Mouse (Mus musculus) limb, embryonic 14.5 days (tissue): ENCODE results near the gene Psmg3. TPM values are rescaled to one million over a fixed set of nuclear protein-coding genes. Genes with fewer than 3 reads are reported as not detected.
A peak's percentile ranks its signal among the peaks of the same experiment; 100 is the strongest.

Experiments
- ATAC-seq: fragments of 200-750 bp; cut with Nextera tagmentation; 2 replicates; pipeline ENCODE4 v1.8.0; 2017; ENCODE audit warnings: low read depth, moderate number of reproducible peaks, moderate TSS enrichment; ENCODE audit not compliant: low FRiP score
- DNase-seq: peaks from one replicate; pipeline ENCODE4 v3.0.0-alpha.2; 2015; ENCODE audit warnings: low spot score
- H3K27ac ChIP-seq: fragments of 300-500 bp; sonication (generic); replicated peaks from 2 replicates; pipeline ENCODE4 v1.5.1; 2014; ENCODE audit warnings: low read depth, mild to moderate bottlenecking, low read length, moderate library complexity, mixed read lengths
- H3K27me3 ChIP-seq: fragments of 300-500 bp; sonication (generic); 2 replicates; pipeline ENCODE4 v1.6.1; 2014; ENCODE audit warnings: low read length, mixed read lengths; ENCODE audit not compliant: control insufficient read depth, insufficient read depth
- H3K36me3 ChIP-seq: fragments of 300-500 bp; sonication (generic); 2 replicates; pipeline ENCODE4 v1.6.1; 2014; ENCODE audit warnings: mild to moderate bottlenecking, low read length, moderate library complexity, mixed read lengths; ENCODE audit not compliant: control insufficient read depth, insufficient read depth
- H3K4me1 ChIP-seq: fragments of 300-500 bp; sonication (generic); 2 replicates; pipeline ENCODE4 v1.6.1; 2014; ENCODE audit warnings: antibody characterized with exemption, low read length, mixed read lengths; ENCODE audit not compliant: control insufficient read depth, insufficient read depth
- H3K4me2 ChIP-seq: fragments of 300-500 bp; sonication (generic); replicated peaks from 2 replicates; pipeline ENCODE4 v1.6.1; 2014; ENCODE audit warnings: low read depth, mild to moderate bottlenecking, low read length, moderate library complexity; ENCODE audit not compliant: severe bottlenecking
- H3K4me3 ChIP-seq: fragments of 300-500 bp; sonication (generic); replicated peaks from 2 replicates; pipeline ENCODE4 v1.5.1; 2014; ENCODE audit warnings: low read length
- H3K9ac ChIP-seq: fragments of 300-500 bp; sonication (generic); 2 replicates; pipeline ENCODE4 v1.6.1; 2014; ENCODE audit warnings: mild to moderate bottlenecking, low read depth, low read length, moderate library complexity; ENCODE audit not compliant: severe bottlenecking
- H3K9me3 ChIP-seq: fragments of 300-500 bp; sonication (generic); 2 replicates; pipeline ENCODE4 v1.6.1; 2016; ENCODE audit warnings: low read length; ENCODE audit not compliant: control insufficient read depth
- POLR2A ChIP-seq: fragments of 200-500 bp; IDR thresholded peaks from 2 replicates; pipeline ENCODE4 v1.8.0; 2012; ENCODE audit warnings: inconsistent platforms, mild to moderate bottlenecking, moderate library complexity, borderline replicate concordance; ENCODE audit not compliant: insufficient read depth, insufficient read length; ENCODE audit errors: extremely low read depth
- WGBS: fragments of 180-500 bp; shearing (Covaris S2); extraction: QIAGEN DNeasy Blood & Tissue Kit; methylation state at CpG from one replicate; pipeline ENCODE4 v1.1.7; 2014; 5-methylcytosine and 5-hydroxymethylcytosine counted together
- polyA plus RNA-seq, 2 experiments: library from polyadenylated mRNA; depleted of rRNA in 1 of 2; stranded (reverse) in 1 of 2; unstranded in 1 of 2; fragments of >200 nt; fragmentation: Nextera tagmentation in 1 of 2; extraction: Ambion mirVana in 1 of 2; gene quantifications; 2 replicates each; pipeline versions ENCODE4 v1.2.1 to v1.2.3; 2012 to 2014

The Psmg3 gene
- polyA plus RNA-seq, 2 experiments = 51.8 to 69.0 TPM

DNA sequence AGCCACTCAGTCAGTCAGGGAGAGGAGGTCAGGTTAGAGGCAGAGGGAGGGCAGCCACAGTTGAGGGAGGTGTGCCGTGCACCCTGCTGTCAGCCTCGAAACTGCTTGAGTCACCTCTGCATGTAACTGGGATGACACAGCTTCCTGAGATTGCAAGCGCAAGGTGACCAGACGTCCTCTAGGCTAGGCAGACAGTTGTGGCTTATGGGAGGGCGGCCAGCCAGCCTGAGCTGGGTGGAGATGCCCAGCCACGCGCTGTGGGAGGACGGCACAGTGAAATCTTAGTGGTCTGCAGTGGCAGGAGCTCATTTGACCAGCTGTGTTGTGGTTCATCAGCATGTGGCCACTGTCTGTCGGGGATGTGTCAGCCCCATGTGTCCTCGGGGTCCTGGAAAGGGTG is 31.7 kb downstream of the Psmg3 start:
- no peaks in the 10 kb centered on the region for H3K27me3 ChIP-seq
- ATAC-seq = no peak
- H3K4me1 ChIP-seq = peaks cover 40% of the 10 kb centered on the region
- DNase-seq = no peak
- WGBS = 66% methylated on average over 10 of the region's 10 CpGs
- no peak for TF ChIP-seq POLR2A
- no peak overlapping the region for H3K4me3 ChIP-seq
- peaks cover 5% of the 10 kb centered on the region; the same call in 1 of the 2 replicates for H3K36me3 ChIP-seq
- H3K4me2 ChIP-seq = no peak overlapping the region
- no peak overlapping the region for H3K9ac ChIP-seq
- H3K27ac ChIP-seq = no peak overlapping the region
- H3K9me3 ChIP-seq = no peaks in the 10 kb centered on the region

- ATAC-seq (no peak), DNase-seq (no peak)
- H3K4me1 ChIP-seq = peaks cover 40% of the 10 kb centered on the region
- H3K4me2 ChIP-seq = no peak overlapping the region
- no peak overlapping the region for H3K9ac ChIP-seq
- no peak overlapping the region for H3K27ac ChIP-seq
- H3K9me3 ChIP-seq = no peaks in the 10 kb centered on the region
- no peaks in the 10 kb centered on the region for H3K36me3 ChIP-seq
- H3K4me3 ChIP-seq = no peak overlapping the region
- TF ChIP-seq POLR2A = no peak
- WGBS = 83% methylated on average over 5 of the region's 5 CpGs
- no peaks in the 10 kb centered on the region for H3K27me3 ChIP-seq
Measured at GRCm38 (mm10) chr5:139794137-139794536, 32.5 kb downstream of the Psmg3 start.

DNA sequence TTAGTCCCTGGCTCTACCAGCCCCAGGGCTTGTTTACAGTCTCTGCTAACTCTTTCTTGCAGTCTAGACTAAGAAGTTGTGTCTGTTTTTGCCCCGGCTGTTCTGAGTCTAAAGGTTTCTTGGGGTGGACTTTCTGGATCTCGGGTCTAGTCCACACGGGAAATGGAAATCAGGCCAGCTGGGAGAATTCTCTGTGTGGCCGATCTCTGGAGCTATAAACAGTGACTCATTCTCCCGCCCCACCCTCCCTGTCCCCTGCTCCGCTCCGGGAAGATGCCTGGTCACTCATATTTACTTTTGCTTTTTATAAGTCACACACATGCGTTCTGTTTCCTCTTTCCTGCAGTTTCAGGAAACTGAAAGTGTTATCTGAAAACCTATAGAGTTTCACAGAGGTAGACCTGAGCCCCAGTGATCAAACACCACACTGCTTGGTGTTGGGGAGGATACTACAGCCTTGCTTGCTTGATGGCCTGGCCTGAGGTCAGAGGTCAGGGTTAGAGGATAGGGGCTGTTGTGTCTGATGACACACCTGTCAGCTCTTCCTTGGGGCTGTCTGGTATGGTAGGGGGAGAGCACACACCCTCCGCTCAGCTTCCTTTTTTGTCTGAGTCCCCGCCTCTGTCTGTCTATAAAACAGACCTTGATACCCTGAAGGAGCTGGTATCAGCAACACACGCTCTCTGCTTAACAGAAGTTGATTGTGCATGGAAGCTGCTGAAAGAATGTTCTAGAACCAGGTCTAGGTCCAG is 33.2 kb downstream of the Psmg3 start:
- no peak overlapping the region for H3K27ac ChIP-seq
- DNase-seq = no peak

GRCm38 (mm10) chr5:139792966-139793337 is 33.7 kb downstream of the Psmg3 start:
- Histone ChIP-seq H3K4me1 (peaks cover 32% of the 10 kb centered on the region), H3K4me3 (no peak overlapping the region), H3K4me2 (peak overlapping the region; percentile 100; the same call in 1 of the 2 replicates), H3K9me3 (no peaks in the 10 kb centered on the region), H3K9ac (no peak overlapping the region), H3K36me3 (no peaks in the 10 kb centered on the region), H3K27ac (no peak overlapping the region), H3K27me3 (no peaks in the 10 kb centered on the region)
- DNase-seq (no peak), ATAC-seq (no peak)
- no peak for TF ChIP-seq POLR2A
- 57% methylated on average over 3 of the region's 3 CpGs for WGBS

More for the DNA sequence above, 33.2 kb downstream of the Psmg3 start:
- H3K4me1 ChIP-seq = peaks cover 38% of the 10 kb centered on the region
- H3K27me3 ChIP-seq = no peaks in the 10 kb centered on the region
- no peak overlapping the region for H3K9ac ChIP-seq
- 52% methylated on average over 11 of the region's 11 CpGs for WGBS
- no peaks in the 10 kb centered on the region for H3K36me3 ChIP-seq
- no peak for TF ChIP-seq POLR2A
- H3K4me2 ChIP-seq = no peak overlapping the region; the same call in 1 of the 2 replicates
- H3K4me3 ChIP-seq = no peak overlapping the region
- ATAC-seq = no peak
- no peaks in the 10 kb centered on the region for H3K9me3 ChIP-seq

GRCm38 (mm10) chr5:139792159-139792775 is 34.4 kb downstream of the Psmg3 start:
- peak overlapping the region; percentile 71 for H3K9ac ChIP-seq
- peaks cover 25% of the 10 kb centered on the region for H3K4me1 ChIP-seq
- H3K9me3 ChIP-seq = no peaks in the 10 kb centered on the region
- DNase-seq = no peak
- no peaks in the 10 kb centered on the region for H3K27me3 ChIP-seq
- H3K27ac ChIP-seq = no peak overlapping the region
- ATAC-seq = no peak
- TF ChIP-seq POLR2A = no peak
- WGBS = 16% methylated on average over 11 of the region's 11 CpGs
- peak overlapping the region; percentile 88 for H3K4me3 ChIP-seq
- H3K4me2 ChIP-seq = peak overlapping the region; percentile 100
- no peaks in the 10 kb centered on the region for H3K36me3 ChIP-seq
